Mouse (Mus musculus): ENCODE measurements at regions not wholly inside any gene's neighbourhood (a gene's known extent, or its start where the extent isn't known, plus 50 kb on each side); places are given as distances from the start of the nearest gene placed in this dataset.

DNA sequence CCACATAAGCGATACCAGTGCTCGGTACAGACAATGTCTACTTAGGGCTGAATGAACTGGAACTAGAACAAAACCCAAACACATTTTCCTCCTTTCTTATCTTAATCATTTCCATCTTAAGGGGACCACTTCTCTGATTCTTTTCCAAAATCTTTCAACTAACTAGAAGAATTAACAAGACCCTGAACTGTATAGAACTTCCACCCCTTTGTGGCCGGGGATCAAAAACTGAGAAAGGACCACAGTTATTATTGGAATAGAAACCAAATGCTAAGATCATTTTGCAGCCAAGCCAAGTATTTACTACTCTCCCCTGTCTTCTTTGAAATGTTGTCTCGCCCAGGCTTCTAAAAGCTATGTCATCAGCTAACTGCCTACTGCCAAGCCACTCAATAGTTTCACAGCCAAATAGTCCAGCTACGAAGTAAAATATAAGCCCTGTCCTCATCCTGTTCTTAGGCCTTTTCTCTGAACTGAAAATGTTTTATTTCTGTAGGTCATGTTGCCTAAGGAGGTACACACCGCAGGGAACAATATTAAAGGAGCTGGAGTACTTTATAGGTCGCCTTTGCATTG is 177.3 kb upstream of the Zpld1 start:
- H3K4me3 ChIP-seq (ENCODE audit: insufficient read depth, low read depth, low read length) = no peak overlapping the region
- H3K27ac ChIP-seq (ENCODE audit: insufficient read depth, low read depth, low read length) = no peak overlapping the region
- H3K4me1 ChIP-seq (ENCODE audit: control insufficient read depth, insufficient read depth, low read length) = no peaks in the 10 kb centered on the region
- WGBS = 81% methylated on average over 7 of the region's 7 CpGs
- TF ChIP-seq POLR2A (IDR thresholded peaks at IDR 0.05; ENCODE audit: insufficient read depth, low read depth, low read length) (no peak), CTCF (IDR thresholded peaks at IDR 0.05; ENCODE audit: insufficient read depth, low read depth, low read length) (no peak)

- H3K4me3 ChIP-seq (ENCODE audit: insufficient read depth, low read depth, low read length) = no peak overlapping the region
- WGBS = 79% methylated on average over 4 of the region's 4 CpGs
- no peak overlapping the region for H3K27ac ChIP-seq (ENCODE audit: insufficient read depth, low read depth, low read length)
- no peaks in the 10 kb centered on the region for H3K4me1 ChIP-seq (ENCODE audit: control insufficient read depth, insufficient read depth, low read length)
- TF ChIP-seq CTCF (IDR thresholded peaks at IDR 0.05; ENCODE audit: insufficient read depth, low read depth, low read length) (no peak), POLR2A (IDR thresholded peaks at IDR 0.05; ENCODE audit: insufficient read depth, low read depth, low read length) (no peak)
Measured at GRCm38 (mm10) chr16:55471396-55471795, 173.6 kb upstream of the Zpld1 start.

DNA sequence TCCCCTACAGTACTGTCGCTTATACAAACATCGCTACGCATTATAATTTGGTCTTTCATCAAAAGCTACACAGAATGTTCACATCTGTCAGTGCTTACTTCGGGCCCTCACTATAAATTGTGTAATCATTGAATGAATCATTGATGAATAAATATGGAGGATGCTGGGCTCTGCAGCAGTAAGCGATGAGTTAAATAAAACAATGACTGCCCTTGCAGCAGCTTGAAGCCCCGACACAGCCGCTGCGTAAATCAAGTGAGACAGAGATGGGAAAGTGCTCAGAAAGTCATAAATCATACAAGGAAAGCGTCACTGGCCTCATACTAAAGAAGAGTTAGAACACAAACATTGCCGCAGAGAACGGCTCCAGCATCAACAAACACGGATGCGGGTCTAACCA is 172.9 kb upstream of the Zpld1 start:
- WGBS = 80% methylated on average over 13 of the region's 13 CpGs
- H3K4me3 ChIP-seq (ENCODE audit: insufficient read depth, low read depth, low read length) = no peak overlapping the region
- H3K4me1 ChIP-seq (ENCODE audit: control insufficient read depth, insufficient read depth, low read length) = no peaks in the 10 kb centered on the region
- no peak for TF ChIP-seq CTCF (IDR thresholded peaks at IDR 0.05; ENCODE audit: insufficient read depth, low read depth, low read length)
- no peak for TF ChIP-seq POLR2A (IDR thresholded peaks at IDR 0.05; ENCODE audit: insufficient read depth, low read depth, low read length)
- H3K27ac ChIP-seq (ENCODE audit: insufficient read depth, low read depth, low read length) = no peak overlapping the region

- H3K4me1 ChIP-seq (ENCODE audit: control insufficient read depth, insufficient read depth, low read length) = no peaks in the 10 kb centered on the region
- 51% methylated on average over 3 of the region's 3 CpGs for WGBS
- TF ChIP-seq POLR2A (IDR thresholded peaks at IDR 0.05; ENCODE audit: insufficient read depth, low read depth, low read length) = no peak
- TF ChIP-seq CTCF (IDR thresholded peaks at IDR 0.05; ENCODE audit: insufficient read depth, low read depth, low read length) = no peak
- no peak overlapping the region for H3K27ac ChIP-seq (ENCODE audit: insufficient read depth, low read depth, low read length)
- no peak overlapping the region for H3K4me3 ChIP-seq (ENCODE audit: insufficient read depth, low read depth, low read length)
Measured at GRCm38 (mm10) chr16:55469703-55470102, 171.9 kb upstream of the Zpld1 start.

GRCm38 (mm10) chr16:55468833-55469458 is 171.2 kb upstream of the Zpld1 start:
- no peak for TF ChIP-seq POLR2A (IDR thresholded peaks at IDR 0.05; ENCODE audit: insufficient read depth, low read depth, low read length)
- TF ChIP-seq CTCF (IDR thresholded peaks at IDR 0.05; ENCODE audit: insufficient read depth, low read depth, low read length) = peak; percentile 38; the same call in 1 of the 2 replicates
- Histone ChIP-seq H3K4me1 (ENCODE audit: control insufficient read depth, insufficient read depth, low read length) (no peaks in the 10 kb centered on the region), H3K4me3 (ENCODE audit: insufficient read depth, low read depth, low read length) (no peak overlapping the region), H3K27ac (ENCODE audit: insufficient read depth, low read depth, low read length) (no peak overlapping the region)
- 39% methylated on average over 9 of the region's 9 CpGs for WGBS

DNA sequence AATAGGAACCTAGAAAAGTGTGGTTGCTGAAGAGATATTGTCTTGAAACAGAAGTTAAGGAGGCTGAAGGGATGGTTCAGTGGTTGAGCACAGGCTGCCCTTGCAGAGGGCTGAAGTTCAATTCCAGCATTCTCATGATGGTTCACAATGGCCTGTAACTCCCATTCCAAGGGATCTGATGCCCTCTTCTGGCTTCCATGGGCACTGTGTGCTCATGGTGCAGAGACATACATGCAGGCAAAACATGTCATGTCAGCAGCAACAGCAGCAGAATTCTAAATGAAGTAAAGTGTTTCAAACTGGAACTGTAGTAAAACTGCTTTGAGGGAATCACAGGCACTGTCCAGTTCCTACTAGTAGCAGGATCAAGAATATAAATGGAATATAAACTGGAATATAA is 162.7 kb upstream of the Zpld1 start:
- H3K4me3 ChIP-seq (ENCODE audit: insufficient read depth, low read depth, low read length) = no peak overlapping the region
- H3K27ac ChIP-seq (ENCODE audit: insufficient read depth, low read depth, low read length) = no peak overlapping the region
- no peaks in the 10 kb centered on the region for H3K4me1 ChIP-seq (ENCODE audit: control insufficient read depth, insufficient read depth, low read length)
- TF ChIP-seq CTCF (IDR thresholded peaks at IDR 0.05; ENCODE audit: insufficient read depth, low read depth, low read length) = no peak
- TF ChIP-seq POLR2A (IDR thresholded peaks at IDR 0.05; ENCODE audit: insufficient read depth, low read depth, low read length) = no peak

DNA sequence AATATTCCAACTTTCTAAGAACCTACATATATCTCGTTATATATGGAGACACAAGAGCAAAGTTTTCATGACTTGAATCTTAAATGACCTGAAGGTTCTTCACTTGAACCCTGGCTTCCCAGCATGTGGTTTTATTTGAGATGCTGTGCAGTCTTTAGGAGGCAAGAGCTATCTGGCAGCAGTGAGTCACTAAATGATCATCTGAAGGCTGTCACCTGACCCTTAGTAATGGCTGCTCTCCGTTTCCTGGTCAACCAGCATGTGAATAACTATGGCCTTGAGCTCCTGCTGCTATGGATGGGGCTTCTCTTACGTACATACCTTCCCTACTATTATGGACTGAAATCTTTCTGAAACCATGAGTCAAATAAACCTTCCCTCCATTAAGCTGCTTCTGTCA is 149.8 kb upstream of the Zpld1 start:
- no peak overlapping the region for H3K4me3 ChIP-seq (ENCODE audit: insufficient read depth, low read depth, low read length)
- H3K27ac ChIP-seq (ENCODE audit: insufficient read depth, low read depth, low read length) = no peak overlapping the region
- WGBS = 86% methylated on average over 3 of the region's 3 CpGs
- no peaks in the 10 kb centered on the region for H3K4me1 ChIP-seq (ENCODE audit: control insufficient read depth, insufficient read depth, low read length)
- TF ChIP-seq POLR2A (IDR thresholded peaks at IDR 0.05; ENCODE audit: insufficient read depth, low read depth, low read length) = no peak
- TF ChIP-seq CTCF (IDR thresholded peaks at IDR 0.05; ENCODE audit: insufficient read depth, low read depth, low read length) = no peak

DNA sequence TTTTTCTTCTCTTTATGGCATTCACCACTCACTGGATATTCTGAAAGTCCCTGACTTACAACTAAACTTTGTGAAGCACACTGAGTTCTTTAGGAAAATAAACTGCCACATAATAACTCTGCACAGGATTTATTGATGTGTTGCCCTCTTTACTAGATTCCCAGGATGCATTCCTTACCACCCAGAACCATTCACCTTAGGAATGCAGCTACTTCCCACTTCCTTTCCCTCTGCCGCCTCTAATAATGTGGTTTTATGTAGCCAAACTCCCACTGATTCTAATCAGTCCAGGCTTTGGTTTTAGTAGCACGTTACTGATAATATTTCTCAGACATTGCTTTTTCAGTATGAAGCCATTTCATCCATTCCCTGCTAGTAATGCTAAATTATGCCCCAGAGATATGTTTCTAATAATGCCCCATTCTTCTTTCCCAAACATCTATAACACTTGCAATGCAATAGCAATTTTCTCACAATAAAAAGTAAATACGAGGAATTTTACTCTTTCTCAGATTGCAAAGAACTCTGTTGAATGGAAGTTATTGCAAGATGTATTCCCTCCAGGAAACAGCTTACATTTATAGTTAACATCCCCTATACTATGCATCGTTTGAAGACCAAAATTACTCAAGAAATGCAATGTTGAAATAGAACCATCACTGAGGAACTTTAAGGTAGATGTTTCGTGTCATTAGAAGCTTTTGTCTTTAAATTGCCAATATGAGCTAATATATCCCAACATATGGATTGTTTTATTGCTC is 145.2 kb upstream of the Zpld1 start:
- WGBS = 81% methylated on average over 5 of the region's 5 CpGs
- no peak overlapping the region for H3K27ac ChIP-seq (ENCODE audit: insufficient read depth, low read depth, low read length)
- no peak for TF ChIP-seq POLR2A (IDR thresholded peaks at IDR 0.05; ENCODE audit: insufficient read depth, low read depth, low read length)
- no peak for TF ChIP-seq CTCF (IDR thresholded peaks at IDR 0.05; ENCODE audit: insufficient read depth, low read depth, low read length)
- H3K4me1 ChIP-seq (ENCODE audit: control insufficient read depth, insufficient read depth, low read length) = no peaks in the 10 kb centered on the region
- no peak overlapping the region for H3K4me3 ChIP-seq (ENCODE audit: insufficient read depth, low read depth, low read length)

Measured in olfactory bulb, adult 2 months (tissue).